Mouse (Mus musculus): ENCODE results near the gene Iqschfp. TPM values are rescaled to one million over a fixed set of nuclear protein-coding genes. Genes with fewer than 3 reads are reported as not detected.
A peak's percentile ranks its signal among the peaks of the same experiment; 100 is the strongest.

The Iqschfp gene
- total and polyA plus RNA-seq, 2 experiments = not detected

DNA sequence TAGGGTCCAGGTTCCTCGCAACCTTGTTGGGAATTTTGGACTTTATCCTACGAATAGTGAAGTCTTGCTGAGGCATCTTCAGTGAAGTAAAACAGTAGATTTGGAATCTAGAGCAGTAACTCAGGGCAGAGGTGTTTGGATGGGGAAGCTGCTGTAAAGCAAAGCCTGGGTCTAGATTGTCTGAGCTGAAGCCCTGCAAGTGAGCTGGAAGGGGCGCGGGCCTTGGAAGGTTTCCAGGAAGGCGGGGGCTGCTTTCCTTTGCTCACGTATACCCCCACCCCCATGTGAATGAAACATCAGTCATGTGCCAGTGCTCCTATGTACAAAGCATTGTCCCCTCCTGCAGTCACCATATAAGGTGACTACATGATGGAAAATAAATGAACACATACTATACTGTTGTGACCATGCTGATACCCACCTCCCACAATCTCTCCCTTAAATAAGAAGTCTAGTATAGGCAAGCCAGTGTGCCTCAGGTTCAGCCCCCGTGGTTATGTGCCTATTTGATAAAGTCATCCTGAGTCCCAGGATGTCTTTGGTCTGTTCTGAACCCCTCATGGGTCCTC, 643.2 kb downstream of the Iqschfp start:
- Histone ChIP-seq H3K27me3 (ENCODE audit: control insufficient read depth, insufficient read depth, low read length) (no peaks in the 10 kb centered on the region), H3K4me3 (ENCODE audit: insufficient read depth, low read depth, low read length) (no peak overlapping the region), H3K36me3 (ENCODE audit: control insufficient read depth, insufficient read depth, low read length) (no peaks in the 10 kb centered on the region), H3K4me1 (ENCODE audit: control insufficient read depth, insufficient read depth, low read length) (no peaks in the 10 kb centered on the region), H3K9ac (ENCODE audit: low read depth, low read length) (no peak overlapping the region), H3K79me2 (ENCODE audit: control insufficient read depth, insufficient read depth, low read length) (no peaks in the 10 kb centered on the region), H3K27ac (replicated peaks; ENCODE audit: insufficient read depth, low read depth, low read length) (no peak overlapping the region)
- WGBS = 77% methylated on average over 7 of the region's 7 CpGs
- TF ChIP-seq POLR2A (IDR thresholded peaks at IDR 0.05; ENCODE audit: extremely low read depth, insufficient read depth, low read length) = no peak
- no peak for TF ChIP-seq CTCF (IDR thresholded peaks at IDR 0.05; ENCODE audit: low read depth, low read length)
- DNase-seq (ENCODE audit: extremely low read depth, low read depth, low spot score) = no peak

DNA sequence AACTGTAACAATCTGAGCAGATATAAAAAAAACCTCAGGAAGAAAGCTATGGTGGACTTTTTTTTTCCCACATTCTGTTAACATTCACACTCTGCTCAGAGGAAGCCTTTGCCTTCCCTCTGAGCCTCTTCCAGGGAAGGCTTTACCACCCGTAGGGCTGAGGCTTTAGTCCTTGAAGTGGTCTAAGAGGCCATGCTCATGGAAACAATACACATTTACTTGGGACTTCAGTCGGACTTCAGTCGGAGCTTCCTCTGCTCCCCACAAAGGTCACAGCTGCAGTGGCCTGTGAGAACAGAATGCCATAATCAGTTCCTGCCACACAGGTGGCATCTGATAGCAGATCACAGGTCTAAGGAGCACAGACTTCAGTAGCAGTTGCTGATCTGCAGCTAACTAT, 644.0 kb downstream of the Iqschfp start:
- DNase-seq (ENCODE audit: extremely low read depth, low read depth, low spot score) = no peak
- Histone ChIP-seq H3K4me1 (ENCODE audit: control insufficient read depth, insufficient read depth, low read length) (no peaks in the 10 kb centered on the region), H3K9ac (ENCODE audit: low read depth, low read length) (no peak overlapping the region), H3K79me2 (ENCODE audit: control insufficient read depth, insufficient read depth, low read length) (no peaks in the 10 kb centered on the region), H3K27ac (replicated peaks; ENCODE audit: insufficient read depth, low read depth, low read length) (no peak overlapping the region), H3K27me3 (ENCODE audit: control insufficient read depth, insufficient read depth, low read length) (no peaks in the 10 kb centered on the region), H3K4me3 (ENCODE audit: insufficient read depth, low read depth, low read length) (no peak overlapping the region), H3K36me3 (ENCODE audit: control insufficient read depth, insufficient read depth, low read length) (no peaks in the 10 kb centered on the region)
- TF ChIP-seq CTCF (IDR thresholded peaks at IDR 0.05; ENCODE audit: low read depth, low read length) (no peak), POLR2A (IDR thresholded peaks at IDR 0.05; ENCODE audit: extremely low read depth, insufficient read depth, low read length) (no peak)
- WGBS = 69% methylated on average over 3 of the region's 3 CpGs

DNA sequence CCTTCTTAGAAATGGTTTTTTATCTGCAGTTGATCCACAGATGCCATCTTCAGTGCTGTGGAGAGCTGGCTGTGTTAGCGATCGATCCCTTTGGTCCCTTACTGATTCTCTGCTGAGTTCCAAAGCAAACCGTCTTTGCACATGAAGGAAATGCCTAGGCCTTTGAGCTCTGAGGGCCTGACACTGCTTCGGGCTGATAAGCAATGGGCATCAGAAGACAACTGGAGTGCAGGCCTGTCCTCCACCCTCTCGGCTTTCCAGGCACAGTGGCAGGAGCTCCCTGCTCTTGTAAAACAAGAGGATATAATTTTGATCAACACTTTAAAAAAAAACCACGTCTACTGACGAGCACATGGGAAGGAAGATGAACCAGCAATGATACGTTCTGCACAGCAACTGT, 649.7 kb downstream of the Iqschfp start:
- no peak for DNase-seq (ENCODE audit: extremely low read depth, low read depth, low spot score)
- Histone ChIP-seq H3K9ac (ENCODE audit: low read depth, low read length) (no peak overlapping the region), H3K27ac (replicated peaks; ENCODE audit: insufficient read depth, low read depth, low read length) (no peak overlapping the region), H3K36me3 (ENCODE audit: control insufficient read depth, insufficient read depth, low read length) (no peaks in the 10 kb centered on the region), H3K27me3 (ENCODE audit: control insufficient read depth, insufficient read depth, low read length) (no peaks in the 10 kb centered on the region), H3K79me2 (ENCODE audit: control insufficient read depth, insufficient read depth, low read length) (no peaks in the 10 kb centered on the region), H3K4me1 (ENCODE audit: control insufficient read depth, insufficient read depth, low read length) (no peaks in the 10 kb centered on the region), H3K4me3 (ENCODE audit: insufficient read depth, low read depth, low read length) (no peak overlapping the region)
- no peak for TF ChIP-seq CTCF (IDR thresholded peaks at IDR 0.05; ENCODE audit: low read depth, low read length)
- TF ChIP-seq POLR2A (IDR thresholded peaks at IDR 0.05; ENCODE audit: extremely low read depth, insufficient read depth, low read length) = no peak
- WGBS = 86% methylated on average over 8 of the region's 8 CpGs

DNA sequence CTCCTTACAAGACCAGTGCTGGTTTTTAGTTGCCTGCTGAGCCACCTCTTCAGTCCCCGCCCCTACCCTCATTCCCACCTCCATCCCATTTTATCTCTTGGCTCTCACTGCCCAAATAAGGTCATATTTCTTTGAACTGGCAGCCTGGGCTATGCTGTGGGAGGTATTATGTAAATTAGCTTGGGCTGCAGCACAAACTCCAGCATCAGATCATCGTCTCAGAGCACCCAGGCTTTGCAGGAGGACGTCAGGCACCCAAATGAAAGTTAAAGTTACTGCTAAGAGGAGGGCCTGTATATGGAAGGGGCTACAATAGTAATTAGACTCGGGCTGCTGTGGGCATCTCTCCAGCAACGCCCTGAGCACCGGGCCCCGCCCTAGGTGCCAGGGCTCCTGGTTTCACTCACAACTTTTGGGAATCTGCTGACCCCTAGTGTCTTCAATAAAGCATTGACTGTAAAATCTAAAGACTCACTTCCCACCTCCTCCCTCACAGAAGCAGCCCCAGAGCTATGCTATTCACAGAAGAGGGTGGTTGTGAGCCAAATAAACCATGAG, 651.0 kb downstream of the Iqschfp start:
- Histone ChIP-seq H3K4me1 (ENCODE audit: control insufficient read depth, insufficient read depth, low read length) (no peaks in the 10 kb centered on the region), H3K4me3 (ENCODE audit: insufficient read depth, low read depth, low read length) (peak overlapping the region; percentile 41), H3K27me3 (ENCODE audit: control insufficient read depth, insufficient read depth, low read length) (no peaks in the 10 kb centered on the region), H3K36me3 (ENCODE audit: control insufficient read depth, insufficient read depth, low read length) (no peaks in the 10 kb centered on the region), H3K9ac (ENCODE audit: low read depth, low read length) (no peak overlapping the region), H3K27ac (replicated peaks; ENCODE audit: insufficient read depth, low read depth, low read length) (no peak overlapping the region), H3K79me2 (ENCODE audit: control insufficient read depth, insufficient read depth, low read length) (no peaks in the 10 kb centered on the region)
- WGBS = 8% methylated on average over 7 of the region's 7 CpGs
- peak; percentile 49 for DNase-seq (ENCODE audit: extremely low read depth, low read depth, low spot score)
- TF ChIP-seq POLR2A (IDR thresholded peaks at IDR 0.05; ENCODE audit: extremely low read depth, insufficient read depth, low read length) (no peak), CTCF (IDR thresholded peaks at IDR 0.05; ENCODE audit: low read depth, low read length) (peak; percentile 62)

DNA sequence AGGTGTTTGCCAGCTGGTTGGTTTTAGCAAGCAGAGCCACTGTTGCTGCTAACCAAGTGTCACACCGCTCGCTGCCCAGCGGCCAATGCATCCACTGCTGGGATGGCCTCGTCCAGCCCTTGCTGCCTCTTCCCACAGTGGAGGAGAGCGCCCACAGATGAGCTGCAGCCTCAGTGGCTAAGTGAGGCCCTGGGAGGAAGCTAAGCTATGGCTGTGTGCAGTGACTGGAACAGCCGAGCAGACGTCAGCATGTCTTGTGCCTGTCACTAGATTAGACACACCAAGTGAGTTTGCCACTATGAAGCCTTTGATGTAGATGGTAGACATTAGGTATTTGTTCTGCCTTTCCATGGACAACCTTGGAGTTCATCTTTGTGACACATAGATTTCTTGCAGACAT, 652.8 kb downstream of the Iqschfp start:
- Histone ChIP-seq H3K9ac (ENCODE audit: low read depth, low read length) (no peak overlapping the region), H3K4me3 (ENCODE audit: insufficient read depth, low read depth, low read length) (no peak overlapping the region), H3K4me1 (ENCODE audit: control insufficient read depth, insufficient read depth, low read length) (no peaks in the 10 kb centered on the region), H3K79me2 (ENCODE audit: control insufficient read depth, insufficient read depth, low read length) (no peaks in the 10 kb centered on the region), H3K27ac (replicated peaks; ENCODE audit: insufficient read depth, low read depth, low read length) (no peak overlapping the region), H3K36me3 (ENCODE audit: control insufficient read depth, insufficient read depth, low read length) (no peaks in the 10 kb centered on the region), H3K27me3 (ENCODE audit: control insufficient read depth, insufficient read depth, low read length) (no peaks in the 10 kb centered on the region)
- TF ChIP-seq POLR2A (IDR thresholded peaks at IDR 0.05; ENCODE audit: extremely low read depth, insufficient read depth, low read length) (no peak), CTCF (IDR thresholded peaks at IDR 0.05; ENCODE audit: low read depth, low read length) (no peak)
- DNase-seq (ENCODE audit: extremely low read depth, low read depth, low spot score) = no peak
- 86% methylated on average over 7 of the region's 7 CpGs for WGBS

DNA sequence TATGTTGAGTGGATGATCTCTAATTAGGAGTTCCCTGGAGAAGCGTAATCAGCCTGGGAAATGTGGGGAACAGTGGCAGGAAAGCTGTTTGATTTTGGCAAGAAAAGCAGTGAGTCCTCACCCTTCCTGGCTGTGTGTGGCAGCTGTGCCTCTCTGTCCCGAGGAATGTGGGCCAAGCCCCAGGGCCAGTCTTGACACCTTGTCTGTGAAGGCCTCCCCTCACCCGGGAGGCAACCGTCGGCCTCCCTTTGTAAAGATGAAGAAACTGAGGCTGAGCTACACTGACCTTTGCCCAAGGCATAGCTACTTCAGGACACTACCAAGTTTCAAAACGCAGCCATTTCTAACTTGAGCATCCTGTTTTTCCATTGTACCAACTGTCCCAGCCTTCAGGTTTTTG, 653.9 kb downstream of the Iqschfp start:
- H3K4me3 ChIP-seq (ENCODE audit: insufficient read depth, low read depth, low read length) = no peak overlapping the region
- WGBS = 66% methylated on average over 6 of the region's 6 CpGs
- H3K79me2 ChIP-seq (ENCODE audit: control insufficient read depth, insufficient read depth, low read length) = no peaks in the 10 kb centered on the region
- no peaks in the 10 kb centered on the region for H3K36me3 ChIP-seq (ENCODE audit: control insufficient read depth, insufficient read depth, low read length)
- no peaks in the 10 kb centered on the region for H3K27me3 ChIP-seq (ENCODE audit: control insufficient read depth, insufficient read depth, low read length)
- no peak overlapping the region for H3K9ac ChIP-seq (ENCODE audit: low read depth, low read length)
- TF ChIP-seq CTCF (IDR thresholded peaks at IDR 0.05; ENCODE audit: low read depth, low read length) = no peak
- no peak for TF ChIP-seq POLR2A (IDR thresholded peaks at IDR 0.05; ENCODE audit: extremely low read depth, insufficient read depth, low read length)
- no peak overlapping the region for H3K27ac ChIP-seq (replicated peaks; ENCODE audit: insufficient read depth, low read depth, low read length)
- no peak for DNase-seq (ENCODE audit: extremely low read depth, low read depth, low spot score)
- no peaks in the 10 kb centered on the region for H3K4me1 ChIP-seq (ENCODE audit: control insufficient read depth, insufficient read depth, low read length)
